8 mouse cellular contexts compared by ENCODE assay signal in the genomic region with DNA sequence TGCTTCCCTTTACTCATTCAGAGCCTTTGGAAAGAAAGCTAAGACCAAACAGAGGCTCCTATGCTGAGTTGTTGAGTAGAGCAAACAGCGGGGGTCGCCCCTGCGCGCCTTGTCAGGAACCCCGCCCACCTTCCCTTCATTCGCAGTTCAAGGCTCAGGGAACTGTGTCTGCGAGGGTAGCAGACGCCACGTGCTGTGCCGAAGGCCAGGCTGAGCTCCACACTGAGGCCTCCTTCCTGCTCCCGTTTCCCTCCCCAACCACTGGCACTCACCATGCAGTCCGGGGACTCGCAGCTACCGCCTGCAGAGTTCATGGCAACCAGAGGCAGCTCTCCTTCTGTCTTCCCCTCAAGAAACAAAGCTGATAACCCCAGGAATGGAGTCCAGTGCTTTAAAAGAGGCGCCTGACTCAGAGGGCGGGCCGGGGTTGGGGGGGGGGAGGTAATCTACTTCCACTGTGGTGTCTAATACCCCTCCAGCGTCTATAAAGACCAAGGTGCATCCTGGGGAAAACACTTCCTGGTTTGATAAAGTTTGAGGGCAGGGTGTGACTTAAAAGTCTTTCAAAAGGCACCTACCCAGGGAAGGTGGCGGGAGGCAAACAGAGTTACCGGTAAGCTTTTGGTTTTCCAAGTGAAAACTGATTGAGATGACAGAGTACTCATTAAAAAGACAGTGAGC. TPM values are rescaled to one million over a fixed set of nuclear protein-coding genes. Genes with fewer than 3 reads are reported as not detected.
A peak's percentile ranks its signal among the peaks of the same experiment; 100 is the strongest.
DNase-seq lines count a peak whose midpoint lies in the region; ATAC-seq lines count a peak whose summit lies in the region.

TSS of gene Slc23a4 (minus strand) at position 324 of the 681 bp plus-strand sequence.

- intact Hi-C loops in left cerebral cortex, postnatal 14 days (cut with DNase I), result no loop called here

- H3K27ac ChIP-seq in hindbrain, embryonic 14.5 days, result no peak within 1 kb of the TSS
- H3K27ac ChIP-seq in midbrain, embryonic 10.5 days (replicated peaks), result peak within 1 kb of the TSS; percentile 64; the same call in 1 of the 2 replicates

- 5% methylated on average over 20 of the region's 20 CpGs for WGBS in hindbrain, embryonic 14.5 days
- WGBS in midbrain, embryonic 10.5 days, result 11% methylated on average over 20 of the region's 20 CpGs

- ATAC-seq in CD4-positive, CD25-positive, alpha-beta regulatory T cell, adult 4 months, result peak; percentile 48
- ATAC-seq in hindbrain, embryonic 14.5 days (ENCODE audit: low FRiP score), result 0 out of 2 replicates have a peak, but pooled peaks have one; percentile 17

- H3K9ac ChIP-seq in hindbrain, embryonic 14.5 days, result no peak within 1 kb of the TSS

- H3K9me3 ChIP-seq in hindbrain, embryonic 14.5 days (ENCODE audit: control insufficient read depth, low read length), result no peaks in the 10 kb centered on the region
- no peaks in the 10 kb centered on the region for H3K9me3 ChIP-seq in midbrain, embryonic 10.5 days (replicated peaks)

- DNase-seq in WW6 (ENCODE audit: low read depth, low spot score), result peak; percentile 33
- DNase-seq in hindbrain, embryonic 14.5 days (ENCODE audit: low spot score), result no peak
- DNase-seq in midbrain, embryonic 10.5 days (ENCODE audit: low spot score), result peak; percentile 36
- DNase-seq in thymus, postnatal 10 days (ENCODE audit: low spot score in 2 of 2), result peak; percentile 48 to 56
- DNase-seq in urinary bladder, postnatal 36 days (ENCODE audit: low spot score in 2 of 2), result no peak
- no peak for DNase-seq in spleen, postnatal 4 days (ENCODE audit: low spot score in 2 of 2)
- no peak for DNase-seq in left cerebral cortex, postnatal 14 days (ENCODE audit: low spot score in 2 of 2)

- H3K4me1 ChIP-seq in hindbrain, embryonic 14.5 days (replicated peaks; ENCODE audit: control insufficient read depth, insufficient read depth, low read length), result peaks cover 8% of the 10 kb centered on the region
- H3K4me1 ChIP-seq in midbrain, embryonic 10.5 days, result peaks cover 21% of the 10 kb centered on the region

- H3K4me3 ChIP-seq in hindbrain, embryonic 14.5 days (replicated peaks; ENCODE audit: low read length), result no peak within 1 kb of the TSS
- H3K4me3 ChIP-seq in midbrain, embryonic 10.5 days, result peak within 1 kb of the TSS; percentile 34

- H3K36me3 ChIP-seq in hindbrain, embryonic 14.5 days (replicated peaks; ENCODE audit: control insufficient read depth, insufficient read depth), result no peaks in the 10 kb centered on the region
- no peaks in the 10 kb centered on the region for H3K36me3 ChIP-seq in midbrain, embryonic 10.5 days

- peak within 1 kb of the TSS; percentile 41 for H3K4me2 ChIP-seq in hindbrain, embryonic 14.5 days (replicated peaks)

- H3K27me3 ChIP-seq in hindbrain, embryonic 14.5 days (ENCODE audit: control insufficient read depth, insufficient read depth, low read length), result no peaks in the 10 kb centered on the region
- H3K27me3 ChIP-seq in midbrain, embryonic 10.5 days (ENCODE audit: low read depth, poor library complexity, severe bottlenecking), result peaks cover 22% of the 10 kb centered on the region

RNA-seq across cellular contexts. Expression of gene Slc23a4, which starts in this region (rescaled TPM):
- polyA plus RNA-seq in CD4-positive, CD25-positive, alpha-beta regulatory T cell, adult 4 months (2017; shearing (Covaris generic)), result 1 to 10 TPM in 1 of 2 experiments, under 1 TPM in 1; 0.57 to 1.8 TPM
- polyA plus RNA-seq in hindbrain, embryonic 14.5 days (2014; fragmentation: Nextera tagmentation; extraction: Ambion mirVana), result 0.48 and 0.78 TPM in 2 replicates
- 0.25 and 0.48 TPM in 2 replicates for polyA plus RNA-seq in midbrain, embryonic 10.5 days (2016; fragmentation: Nextera tagmentation; extraction: Ambion mirVana)
- 1 to 10 TPM; 1.1 TPM for total RNA-seq in left cerebral cortex, postnatal 14 days (2021)

Comparison
In these comparisons a context has a peak if more than half of its experiments do, and no peak if none do; other contexts are left out.
1. Peak in ATAC-seq and H3K4me2 ChIP-seq in hindbrain, embryonic 14.5 days; RNA of the gene not detected or under 1 TPM.
2. Peak in DNase-seq, H3K4me3 ChIP-seq and H3K27ac ChIP-seq in midbrain, embryonic 10.5 days; RNA of the gene not detected or under 1 TPM.
3. DNase-seq: peak in WW6 (single experiment) and thymus, postnatal 10 days (2 of 2); none in hindbrain, embryonic 14.5 days (single experiment), urinary bladder, postnatal 36 days (0 of 2), spleen, postnatal 4 days (0 of 2) and left cerebral cortex, postnatal 14 days (0 of 2).